Comparison of ENCODE assay signal across 1 mouse cellular context in the genomic region with DNA sequence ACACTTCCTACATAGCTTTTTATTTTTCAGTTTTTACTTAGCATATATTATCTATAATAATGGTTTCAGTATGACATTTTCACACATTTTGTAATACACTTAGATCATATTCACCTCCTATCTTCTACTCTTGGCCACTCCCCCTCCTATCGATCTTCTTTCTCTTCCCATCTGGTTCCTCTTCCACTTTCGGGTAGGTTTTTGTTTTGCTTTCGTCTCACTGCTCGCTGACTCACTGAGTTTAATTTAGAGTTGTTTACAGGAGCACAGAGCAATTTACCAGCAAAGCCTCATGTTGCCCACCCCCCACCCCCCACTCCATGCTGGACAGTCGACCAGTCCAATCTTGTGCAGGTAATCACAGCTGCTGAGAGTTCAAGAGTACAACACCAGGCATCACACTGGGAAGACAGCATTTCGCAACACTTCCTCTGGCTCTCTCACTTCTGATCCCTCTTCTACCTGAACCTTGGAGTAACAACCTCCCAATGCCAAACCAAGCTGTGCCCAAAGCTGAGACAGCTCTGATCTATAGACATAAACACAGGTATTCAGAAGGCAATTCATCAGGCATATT.
TF ChIP-seq lines count a peak whose summit lies in the region.

No protein-coding gene starts in this region.

TF ChIP-seq in CH12.LX, 34 proteins besides CTCF, POLR2A, EP300 and RAD21 (continued from another document):
- no peak for TF ChIP-seq BHLHE40 (IDR thresholded peaks at IDR 0.05; ENCODE audit: low read depth, low read length)
- no peak for TF ChIP-seq CHD2 (IDR thresholded peaks at IDR 0.05; ENCODE audit: low read length)
- no peak for TF ChIP-seq HCFC1 (IDR thresholded peaks at IDR 0.05; ENCODE audit: low read depth, low read length)
- no peak for TF ChIP-seq JUND (conservative IDR thresholded peaks at IDR 0.05; ENCODE audit: low read depth, low read length)
- no peak for TF ChIP-seq SMC3 (IDR thresholded peaks at IDR 0.05; ENCODE audit: low read depth, low read length)
- TF ChIP-seq ZNF384 (IDR thresholded peaks at IDR 0.05; ENCODE audit: low read depth, low read length): no peak
- 0 out of 2 replicates have a peak, but pooled peaks have one; percentile 8 for TF ChIP-seq JUN (IDR thresholded peaks at IDR 0.05; ENCODE audit: insufficient read depth, low read depth, low read length)
- TF ChIP-seq MAFK (IDR thresholded peaks at IDR 0.05; ENCODE audit: insufficient replicate concordance, low read length): no peak
- no peak for TF ChIP-seq UBTF (IDR thresholded peaks at IDR 0.05; ENCODE audit: low read depth, low read length)
- TF ChIP-seq ETS1 (conservative IDR thresholded peaks at IDR 0.05; ENCODE audit: low read depth, low read length): peak; percentile 93
- TF ChIP-seq TBP (conservative IDR thresholded peaks at IDR 0.05; ENCODE audit: low read depth, low read length): 0 out of 2 replicates have a peak, but pooled peaks have one; percentile 21
- no peak for TF ChIP-seq MYC (IDR thresholded peaks at IDR 0.05; ENCODE audit: low read depth, low read length)
- TF ChIP-seq ZMIZ1 (IDR thresholded peaks at IDR 0.05; ENCODE audit: low read depth, low read length): no peak
- TF ChIP-seq ELF1 (IDR thresholded peaks at IDR 0.05; ENCODE audit: low read depth, low read length): no peak
- TF ChIP-seq USF1 (IDR thresholded peaks at IDR 0.05; ENCODE audit: low read depth, low read length): no peak
- TF ChIP-seq TCF12 (IDR thresholded peaks at IDR 0.05; ENCODE audit: low read depth, low read length): peak; percentile 28; the same call in 1 of the 2 replicates
- TF ChIP-seq POLR2AphosphoS2 (IDR thresholded peaks at IDR 0.05; ENCODE audit: low read depth, low read length): no peak
- peak; percentile 76 for TF ChIP-seq IRF4 (IDR thresholded peaks at IDR 0.05; ENCODE audit: low read depth, low read length)
- peak; percentile 50; the same call in 1 of the 2 replicates for TF ChIP-seq MAZ (IDR thresholded peaks at IDR 0.05; ENCODE audit: low read depth, low read length)
- peak; percentile 94 for TF ChIP-seq MEF2A (IDR thresholded peaks at IDR 0.05; ENCODE audit: borderline replicate concordance, low read depth, low read length)
